Mouse (Mus musculus): ENCODE results near the gene Slc39a11. TPM values are rescaled to one million over a fixed set of nuclear protein-coding genes. Genes with fewer than 3 reads are reported as not detected.
"Not testable (repeated sequence)": the region's sequence is repeated elsewhere in the genome, so short reads cannot be mapped to it uniquely, and the experiment has no call there.

Gene Slc39a11
- polyA plus RNA-seq, 1 experiment from 2014 or later: 22.4 TPM

- TF ChIP-seq CTCF (IDR thresholded peaks at IDR 0.05): no peak
These were observed 19.0 kb upstream of the Slc39a11 start for GRCm38 (mm10) chr11:113668857-113669256.

DNA sequence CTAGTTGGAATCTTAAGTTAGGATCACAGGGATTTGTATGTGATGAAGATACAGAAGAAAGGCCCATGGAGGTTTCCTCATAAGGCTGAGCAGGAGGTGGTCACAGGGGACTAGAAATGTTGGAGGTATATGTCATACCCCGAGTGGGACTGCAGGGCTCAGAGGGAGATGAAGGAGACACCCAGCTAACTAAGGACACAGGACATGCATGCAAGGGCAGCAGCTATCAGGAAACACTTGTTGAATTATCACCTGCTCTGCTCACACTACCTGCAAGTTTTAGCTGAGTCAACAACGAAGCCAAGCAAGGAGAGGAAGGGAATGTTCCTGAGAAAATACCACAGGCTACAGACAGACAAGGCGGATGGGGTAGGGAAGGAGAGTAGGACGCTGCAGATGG, 17.8 kb upstream of the Slc39a11 start:
- CTCF ChIA-PET: interaction anchor here (0.9 to 1.6 kb wide), 2 partner anchors 12 to 15 kb away, joined by 3 read pairs; no protein-coding TSS in a partner anchor
- ATAC-seq (peak; percentile 29), DNase-seq (ENCODE audit: low read depth, low spot score) (no peak)
- in situ Hi-C loops (cut with MboI; ENCODE audit: low pct_unique_long_range_greater_than_20kb): no loop called here
- no peaks in the 10 kb centered on the region for H3K27me3 ChIP-seq
- no peak for TF ChIP-seq CTCF (IDR thresholded peaks at IDR 0.05)
- POLR2A ChIA-PET: no interaction called here

More at GRCm38 (mm10) chr11:113668857-113669256, 19.0 kb upstream of the Slc39a11 start:
- in situ Hi-C loops (cut with MboI; ENCODE audit: low pct_unique_long_range_greater_than_20kb): no loop called here
- ChIA-PET CTCF (no interaction called here), POLR2A (interaction anchor here (1.2 kb wide), 1 partner anchor 9 kb away, joined by 3 read pairs; no protein-coding TSS in a partner anchor)
- H3K27me3 ChIP-seq: no peaks in the 10 kb centered on the region
- no peak for DNase-seq (ENCODE audit: low read depth, low spot score)
- no peak for ATAC-seq

DNA sequence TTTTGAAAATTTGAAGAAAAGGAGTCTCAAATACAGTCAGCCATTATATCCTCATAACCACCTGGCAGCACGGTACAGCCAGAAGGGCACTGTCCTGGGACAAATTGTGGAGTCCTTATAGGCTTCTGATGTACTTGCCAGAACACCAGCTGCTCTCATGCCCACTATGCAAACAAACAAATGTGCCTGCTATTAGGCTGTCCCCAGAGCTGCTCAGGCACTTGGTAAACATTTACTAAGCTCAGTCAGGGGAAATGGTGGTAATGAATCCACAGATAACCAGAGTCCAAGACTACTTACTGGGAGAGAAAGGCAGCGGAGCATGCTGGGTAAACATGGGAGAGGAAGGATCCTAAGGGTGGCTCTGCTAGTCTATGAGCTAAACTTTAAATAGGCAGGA, 17.2 kb upstream of the Slc39a11 start:
- no peaks in the 10 kb centered on the region for H3K27me3 ChIP-seq
- peak; percentile 69 for ATAC-seq
- DNase-seq (ENCODE audit: low read depth, low spot score): no peak
- TF ChIP-seq CTCF (IDR thresholded peaks at IDR 0.05): no peak
- CTCF ChIA-PET: interaction anchor here (0.9 to 1.6 kb wide), 3 partner anchors 11 to 144 kb away, joined by 3 to 4 read pairs (median 3); no protein-coding TSS in a partner anchor
- POLR2A ChIA-PET: no interaction called here
- in situ Hi-C loops (cut with MboI; ENCODE audit: low pct_unique_long_range_greater_than_20kb): no loop called here

- H3K27me3 ChIP-seq: no peaks in the 10 kb centered on the region
- no peak for TF ChIP-seq CTCF (IDR thresholded peaks at IDR 0.05)
- DNase-seq (ENCODE audit: low read depth, low spot score): no peak
- CTCF ChIA-PET: interaction anchor here (1.2 to 1.8 kb wide), 3 partner anchors 10 to 144 kb away, joined by 3 to 7 read pairs (median 4); no protein-coding TSS in a partner anchor
- POLR2A ChIA-PET: no interaction called here
- no peak for ATAC-seq
- in situ Hi-C loops (cut with MboI; ENCODE audit: low pct_unique_long_range_greater_than_20kb): no loop called here
These were observed 16.8 kb upstream of the Slc39a11 start for GRCm38 (mm10) chr11:113666648-113667047.

DNA sequence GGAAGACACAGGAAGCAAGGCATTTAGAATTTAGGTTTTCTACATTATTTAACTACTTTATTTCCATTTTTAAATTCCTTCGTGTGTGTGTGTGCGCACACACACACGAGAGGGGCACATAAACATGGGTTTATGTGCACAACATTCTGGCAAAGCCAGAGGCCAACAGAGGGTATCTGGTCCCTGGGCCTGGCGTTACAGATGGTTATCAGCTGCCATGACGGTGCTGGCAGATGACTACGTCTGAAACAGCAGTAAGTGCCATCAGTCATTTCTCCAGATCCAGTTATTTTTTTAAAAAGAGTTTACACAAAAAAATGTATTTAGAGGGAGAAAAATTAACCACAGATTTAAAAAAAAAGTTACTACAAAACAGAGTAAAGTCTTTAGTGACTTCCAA, 16.3 kb upstream of the Slc39a11 start:
- ATAC-seq (no peak), DNase-seq (ENCODE audit: low read depth, low spot score) (no peak)
- ChIA-PET CTCF (interaction anchor here (1.2 to 1.8 kb wide), 2 partner anchors 15 to 145 kb away, joined by 4 to 7 read pairs; no protein-coding TSS in a partner anchor), POLR2A (interaction anchor here (0.6 kb wide), 1 partner anchor 14 kb away, joined by 4 read pairs; no protein-coding TSS in a partner anchor)
- H3K27me3 ChIP-seq: no peaks in the 10 kb centered on the region
- in situ Hi-C loops (cut with MboI; ENCODE audit: low pct_unique_long_range_greater_than_20kb): no loop called here
- no peak for TF ChIP-seq CTCF (IDR thresholded peaks at IDR 0.05)

DNA sequence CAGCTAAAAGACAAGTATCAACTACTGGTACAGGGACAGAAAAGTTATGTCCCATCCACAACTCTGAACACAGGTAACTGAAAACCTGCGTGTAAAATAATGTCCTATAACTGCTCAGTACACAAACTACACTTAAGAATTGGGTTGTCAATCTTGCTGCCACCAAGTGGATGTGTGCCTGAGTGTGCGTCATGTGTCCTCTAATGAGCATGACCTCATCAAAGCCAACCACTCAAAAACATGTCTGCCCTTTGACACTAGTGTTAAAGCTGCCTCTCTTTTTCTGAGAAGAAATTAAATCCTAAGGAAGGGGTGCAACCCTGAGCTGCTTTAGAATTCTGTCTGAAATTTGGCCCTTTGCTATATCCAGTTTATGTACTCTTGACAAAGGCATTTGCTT, 14.4 kb upstream of the Slc39a11 start:
- in situ Hi-C loops (cut with MboI; ENCODE audit: low pct_unique_long_range_greater_than_20kb): no loop called here
- POLR2A ChIA-PET: no interaction called here
- DNase-seq (ENCODE audit: low read depth, low spot score) (no peak), ATAC-seq (no peak)
- CTCF ChIA-PET: interaction anchor here (2.2 kb wide), 1 partner anchor 11 kb away, joined by 10 read pairs; no protein-coding TSS in a partner anchor
- no peaks in the 10 kb centered on the region for H3K27me3 ChIP-seq
- no peak for TF ChIP-seq CTCF (IDR thresholded peaks at IDR 0.05)

- in situ Hi-C loops (cut with MboI; ENCODE audit: low pct_unique_long_range_greater_than_20kb): no loop called here
- H3K27me3 ChIP-seq: no peaks in the 10 kb centered on the region
- ATAC-seq (no peak), DNase-seq (ENCODE audit: low read depth, low spot score) (no peak)
- TF ChIP-seq CTCF (IDR thresholded peaks at IDR 0.05): no peak
- CTCF ChIA-PET: no interaction called here
- POLR2A ChIA-PET: no interaction called here
These were observed 12.0 kb upstream of the Slc39a11 start for GRCm38 (mm10) chr11:113661835-113662351.

DNA sequence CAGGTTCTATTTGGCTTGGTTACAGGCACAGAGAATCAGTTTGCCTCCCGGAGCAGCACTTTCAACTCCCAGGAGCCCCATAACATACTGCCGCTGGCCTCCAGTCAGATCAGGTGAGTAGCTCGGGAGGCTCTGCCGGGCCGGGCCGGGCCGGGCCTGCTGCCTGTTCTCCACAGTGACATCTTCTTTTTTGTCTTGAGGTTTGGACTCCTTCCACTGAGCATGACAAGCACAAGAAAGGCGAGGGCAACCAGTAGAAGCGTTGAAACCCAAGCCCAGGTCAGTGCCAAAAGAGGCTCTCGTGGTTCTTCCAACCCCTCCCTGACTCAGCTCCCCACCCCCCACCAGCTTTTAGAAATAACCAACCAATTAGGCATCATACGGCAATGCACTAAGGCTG, 11.1 kb upstream of the Slc39a11 start:
- ATAC-seq: no peak
- DNase-seq (ENCODE audit: low read depth, low spot score): no peak
- ChIA-PET POLR2A (no interaction called here), CTCF (no interaction called here)
- no peak for TF ChIP-seq CTCF (IDR thresholded peaks at IDR 0.05)
- no peaks in the 10 kb centered on the region for H3K27me3 ChIP-seq
- in situ Hi-C loops (cut with MboI; ENCODE audit: low pct_unique_long_range_greater_than_20kb): no loop called here

- H3K27me3 ChIP-seq; ATAC-seq; DNase-seq (ENCODE audit: low read depth, low spot score); in situ Hi-C loops (cut with MboI; ENCODE audit: low pct_unique_long_range_greater_than_20kb): not testable (repeated sequence)
- ChIA-PET CTCF (interaction anchor here (1.1 kb wide), 1 partner anchor 9 kb away, joined by 4 read pairs; no protein-coding TSS in a partner anchor), POLR2A (interaction anchor here (0.6 to 1.4 kb wide), 2 partner anchors 9 to 14 kb away, joined by 3 read pairs; no protein-coding TSS in a partner anchor)
These were observed 10.3 kb upstream of the Slc39a11 start for GRCm38 (mm10) chr11:113660213-113660612.

- DNase-seq (ENCODE audit: low read depth, low spot score) (no peak), ATAC-seq (no peak)
- ChIA-PET POLR2A (no interaction called here), CTCF (no interaction called here)
- in situ Hi-C loops (cut with MboI; ENCODE audit: low pct_unique_long_range_greater_than_20kb): no loop called here
- no peak for TF ChIP-seq CTCF (IDR thresholded peaks at IDR 0.05)
- H3K27me3 ChIP-seq: no peaks in the 10 kb centered on the region
These were observed 8.9 kb upstream of the Slc39a11 start for GRCm38 (mm10) chr11:113658763-113659162.

DNA sequence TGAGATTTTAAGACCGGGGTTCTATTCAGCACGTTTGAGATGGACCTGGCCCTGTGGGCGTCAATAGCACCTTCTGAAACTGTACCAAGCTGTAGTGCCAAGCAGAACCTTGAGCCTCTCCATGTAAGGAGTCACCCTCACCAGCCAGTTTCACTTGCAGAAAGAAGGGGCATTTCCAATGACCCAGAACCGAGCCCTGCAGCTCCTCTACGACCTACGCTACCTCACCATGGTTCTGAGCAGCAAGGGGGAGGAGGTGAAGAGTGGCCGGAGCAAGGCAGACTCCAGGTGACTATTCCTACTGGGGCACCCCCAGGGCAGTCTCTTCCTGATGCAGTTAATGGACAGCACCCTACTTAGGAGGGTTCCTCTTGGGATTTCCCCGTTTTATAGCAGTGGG, 8.4 kb upstream of the Slc39a11 start:
- ATAC-seq (no peak), DNase-seq (ENCODE audit: low read depth, low spot score) (no peak)
- CTCF ChIA-PET: no interaction called here
- no peaks in the 10 kb centered on the region for H3K27me3 ChIP-seq
- in situ Hi-C loops (cut with MboI; ENCODE audit: low pct_unique_long_range_greater_than_20kb): no loop called here
- POLR2A ChIA-PET: no interaction called here
- TF ChIP-seq CTCF (IDR thresholded peaks at IDR 0.05): no peak
